Mouse (Mus musculus) adipose tissue, adult 10 weeks (tissue): Measurements from ENCODE around the gene Palm2. TPM values are rescaled to one million over a fixed set of nuclear protein-coding genes. Genes with fewer than 3 reads are reported as not detected.

ENCODE experiments used
- polyA plus RNA-seq: library from polyadenylated mRNA; stranded (reverse); fragments of 350-450 nt; fragmentation: Illumina TruSeq; extraction: RNeasy Lipid Tissue Mini Kit (QIAGEN cat#74804); gene quantifications from one replicate; pipeline ENCODE4 v1.2.3, GENCODE M21; 2014; ENCODE audit warnings: low read depth, low replicate concordance

The Palm2 gene
- polyA plus RNA-seq: 3.7 TPM

DNA sequence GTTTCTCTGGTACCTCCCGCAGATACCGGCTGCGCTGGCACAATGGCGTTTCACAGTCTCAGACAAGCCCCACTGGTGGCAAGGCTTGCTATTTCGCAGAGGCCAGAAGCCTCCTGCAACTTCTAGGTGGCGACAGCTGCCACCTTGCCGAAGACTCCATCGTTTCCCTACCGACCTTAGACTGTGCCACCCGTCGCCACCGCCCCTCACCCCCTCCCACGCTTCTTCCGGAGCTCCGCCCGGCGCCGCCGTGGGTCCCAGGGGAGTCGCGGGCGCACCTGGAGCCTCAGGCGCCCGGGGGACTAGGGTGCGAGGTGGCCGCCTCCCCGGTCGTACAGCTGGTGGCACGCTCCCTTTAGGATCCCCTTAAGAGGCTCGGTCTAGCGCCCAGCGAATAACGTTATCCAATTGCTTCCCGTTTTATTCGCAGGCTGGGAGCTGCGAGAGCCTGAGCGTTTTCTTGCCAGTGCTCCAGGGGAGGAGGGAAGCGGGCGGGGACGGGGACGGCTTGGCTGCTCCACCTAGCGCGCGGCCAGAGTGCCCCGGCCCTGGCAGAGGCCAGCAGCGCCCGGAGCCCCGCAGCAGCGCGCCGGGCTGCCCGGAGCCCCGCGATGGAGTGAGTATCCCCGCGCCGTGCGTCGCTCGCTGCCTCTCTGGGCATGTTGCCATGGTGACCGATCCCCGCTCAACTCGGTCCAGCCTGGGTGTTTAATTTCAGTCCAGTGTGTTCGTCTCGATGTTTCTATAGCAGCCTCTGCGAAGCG is at the start of gene Palm2:
Gene Palm2, plus strand, starts transcription at position 307 of the 764 bp plus-strand sequence.

DNA sequence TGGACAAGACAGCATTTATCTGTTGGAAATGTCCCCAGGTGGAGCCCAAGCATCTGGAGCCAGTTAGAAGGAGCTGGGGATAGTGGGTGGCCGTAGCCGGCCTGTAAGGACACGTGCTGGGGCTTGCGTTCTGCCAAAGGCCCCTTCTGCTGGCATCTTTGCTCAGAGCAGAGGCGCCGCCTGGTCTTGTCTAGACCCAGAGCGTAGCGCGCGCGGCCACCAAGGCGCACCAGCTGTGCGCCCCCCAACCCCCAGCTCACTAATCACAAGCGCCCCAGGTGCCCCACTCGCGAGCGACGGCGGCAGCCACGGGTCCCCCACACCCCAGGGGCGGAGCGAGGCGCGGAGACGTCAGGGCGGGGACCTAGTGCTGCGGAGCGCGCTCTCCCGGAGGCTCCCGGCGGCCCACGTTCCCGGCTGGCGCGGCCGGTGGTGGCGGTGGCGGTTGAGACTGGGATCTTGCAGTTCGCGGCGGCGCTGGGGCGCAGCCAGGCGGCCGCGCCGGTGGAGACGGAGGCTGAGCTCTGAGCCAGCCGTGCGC is 133.7 kb downstream of the Palm2 start, which contains the start of gene Pakap:
Gene Pakap, plus strand, starts transcription at position 514 of the 541 bp plus-strand sequence.

GRCm38 (mm10) chr4:57717354-57717753 is 283.3 kb downstream of the Palm2 start, which contains the start of gene Akap2:
Akap2 (plus strand) TSS chr4:57717657.

Other genes with a start within 250 kb of the Palm2 start
- 23.9 TPM for gene Ptpn3, start 132.4 kb upstream of the Palm2 start, polyA plus RNA-seq
- gene Pakap, start 133.9 kb downstream of the Palm2 start, polyA plus RNA-seq: 3.5 TPM